Mouse (Mus musculus): Measurements from ENCODE around the gene Lfng.

Lfng gene

GRCm38 (mm10) chr5:140642076-140642475 is 35.0 kb downstream of the Lfng start:
- no peak for DNase-seq

- no peak for DNase-seq
Measured at GRCm38 (mm10) chr5:140644263-140644662, 37.1 kb downstream of the Lfng start.

DNA sequence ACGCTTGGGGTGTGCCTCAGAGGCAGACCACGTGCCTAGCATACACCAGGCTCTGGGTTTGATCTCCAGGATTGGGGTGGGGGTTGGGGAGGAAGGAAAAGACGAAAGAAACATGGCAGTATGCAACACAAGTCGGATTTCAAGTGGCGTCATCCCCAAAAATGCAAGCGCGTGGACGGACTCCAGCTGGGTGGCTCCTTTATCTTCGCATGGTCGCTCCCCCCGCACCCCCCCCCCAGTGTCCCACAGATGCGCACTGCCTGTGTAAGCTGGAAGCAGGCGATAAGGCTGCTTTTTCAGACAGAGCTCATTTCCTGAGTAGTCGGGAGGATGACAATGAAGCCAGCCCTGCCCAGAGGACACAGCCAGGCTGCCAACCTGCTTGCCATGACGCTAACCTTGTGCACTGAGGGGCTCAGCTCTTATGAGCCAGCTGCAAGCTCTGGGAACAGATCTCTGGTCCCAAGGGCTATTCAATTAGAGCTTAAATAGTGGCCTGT is 37.6 kb downstream of the Lfng start:
- DNase-seq = no peak

- no peak for DNase-seq
Measured at GRCm38 (mm10) chr5:140645454-140645853, 38.3 kb downstream of the Lfng start.

- no peak for DNase-seq
Measured at GRCm38 (mm10) chr5:140646171-140646570, 39.1 kb downstream of the Lfng start.

DNA sequence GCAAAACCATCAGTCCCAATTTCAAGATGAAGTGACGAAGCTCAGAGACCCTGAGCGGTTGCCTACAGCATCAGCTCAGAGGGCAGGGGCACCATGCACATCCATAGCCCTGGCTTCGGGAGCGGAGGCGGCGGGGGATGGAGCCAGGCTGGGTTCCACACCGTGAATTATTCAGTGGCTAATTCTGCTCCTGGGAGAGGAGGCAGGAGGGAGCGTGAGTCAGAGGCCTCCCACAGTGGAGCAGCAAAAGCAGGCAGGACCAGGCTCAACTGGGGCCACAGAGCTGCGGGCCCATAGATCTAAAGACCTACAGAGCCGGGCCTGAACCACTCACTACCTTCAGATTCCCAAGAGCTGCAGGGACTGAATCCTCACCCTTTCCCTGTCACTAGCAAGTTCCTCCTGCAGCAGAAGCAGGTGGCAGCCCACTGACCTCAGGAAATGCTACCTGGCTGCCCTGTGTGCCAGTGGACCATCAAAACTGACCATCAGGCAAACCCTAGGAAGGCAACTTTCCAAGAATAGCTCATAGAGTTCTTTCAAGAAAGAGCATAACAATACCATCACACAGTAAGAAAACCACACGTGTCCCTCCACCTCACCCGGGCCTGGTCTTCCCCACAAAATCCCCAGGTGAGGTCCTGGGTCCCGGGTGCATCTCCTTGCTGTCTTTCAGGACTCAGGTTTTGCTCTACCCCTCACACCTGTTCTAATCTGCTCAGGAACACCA is 40.1 kb downstream of the Lfng start:
- no peak for DNase-seq

DNA sequence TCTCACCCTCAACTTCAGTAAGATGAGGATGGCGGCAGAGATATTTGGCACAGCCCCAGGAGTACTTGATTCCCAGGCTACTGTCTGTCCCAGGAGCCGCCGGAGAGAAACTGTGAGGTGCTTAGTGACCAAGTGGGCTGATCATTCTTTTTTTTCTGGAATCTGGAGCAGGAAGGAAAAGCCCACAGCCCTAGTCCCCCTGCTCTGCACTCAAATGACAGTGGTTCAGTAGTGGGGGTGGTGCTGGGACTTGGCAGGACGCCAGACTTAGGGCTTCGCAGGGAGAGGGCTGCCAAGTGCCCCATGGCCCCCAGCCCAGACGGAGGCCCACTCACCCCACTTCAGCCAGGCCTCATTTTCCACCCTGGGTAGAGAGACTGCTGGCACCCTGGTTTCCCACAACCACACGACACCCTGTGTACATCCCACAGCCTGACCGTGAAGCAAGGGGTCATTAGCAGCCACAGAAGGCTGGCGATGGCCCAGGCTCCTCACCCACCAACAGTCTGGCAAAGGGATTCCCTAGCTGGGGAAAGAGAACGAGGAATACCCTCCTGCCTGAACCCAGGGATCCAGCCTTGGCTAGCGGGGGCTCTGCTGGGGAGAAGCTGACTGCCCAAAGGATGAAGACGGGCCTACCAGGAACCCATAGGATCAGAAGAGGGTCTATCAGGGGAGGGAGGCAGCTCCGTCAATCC is 40.9 kb downstream of the Lfng start:
- DNase-seq = peak; percentile 74

GRCm38 (mm10) chr5:140648519-140649100 is 41.5 kb downstream of the Lfng start, which contains the start of gene Ttyh3:
Gene Ttyh3, minus strand, starts transcription at chr5:140649031.
- no peak for DNase-seq

- peak; percentile 99 for DNase-seq
Measured at GRCm38 (mm10) chr5:140649101-140649667, 42.1 kb downstream of the Lfng start.

- no peak for DNase-seq
Measured at GRCm38 (mm10) chr5:140649881-140650414, 42.8 kb downstream of the Lfng start.

DNA sequence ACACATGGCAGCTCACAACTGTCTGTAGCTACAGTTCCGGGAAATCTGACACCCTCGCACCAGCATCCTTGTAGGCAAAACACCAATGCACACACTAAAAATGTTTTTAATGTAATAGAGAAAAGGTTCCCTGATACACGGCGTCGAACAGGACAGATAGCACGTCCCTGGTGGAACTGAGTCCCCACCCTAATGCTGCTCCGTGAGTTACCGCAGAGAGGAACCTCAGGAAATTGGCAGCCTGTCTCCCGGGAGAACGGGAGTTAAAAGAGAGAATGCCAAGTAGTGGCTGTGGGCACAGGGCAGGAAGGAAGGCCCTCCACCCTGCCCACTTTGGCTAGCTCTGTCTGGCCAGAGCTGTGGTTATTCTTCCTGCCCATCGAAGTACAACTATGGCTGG is 44.1 kb downstream of the Lfng start:
- no peak for DNase-seq

GRCm38 (mm10) chr5:140652587-140652986 is 45.5 kb downstream of the Lfng start:
- no peak for DNase-seq

GRCm38 (mm10) chr5:140654096-140654845 is 47.2 kb downstream of the Lfng start:
- DNase-seq = no peak

- DNase-seq = peak; percentile 61
Measured at GRCm38 (mm10) chr5:140659607-140660272, 52.6 kb downstream of the Lfng start.

- DNase-seq = no peak
Measured at GRCm38 (mm10) chr5:140660398-140660797, 53.3 kb downstream of the Lfng start.

GRCm38 (mm10) chr5:140661427-140661826 is 54.3 kb downstream of the Lfng start:
- no peak for DNase-seq

- DNase-seq = no peak
Measured at GRCm38 (mm10) chr5:140661875-140662643, 54.9 kb downstream of the Lfng start.

GRCm38 (mm10) chr5:140662741-140663592 is 55.8 kb downstream of the Lfng start:
- no peak for DNase-seq

- DNase-seq = peak; percentile 63
Measured at GRCm38 (mm10) chr5:140663621-140664180, 56.6 kb downstream of the Lfng start.
